Mouse (Mus musculus): ENCODE data around the gene Zswim3.
"Not testable (repeated sequence)": the region's sequence is repeated elsewhere in the genome, so short reads cannot be mapped to it uniquely, and the experiment has no call there.

The Zswim3 gene

GRCm38 (mm10) chr2:164781876-164782275 lies 23.0 kb upstream of the Zswim3 start:
- no peak for DNase-seq (ENCODE audit: low spot score)

DNA sequence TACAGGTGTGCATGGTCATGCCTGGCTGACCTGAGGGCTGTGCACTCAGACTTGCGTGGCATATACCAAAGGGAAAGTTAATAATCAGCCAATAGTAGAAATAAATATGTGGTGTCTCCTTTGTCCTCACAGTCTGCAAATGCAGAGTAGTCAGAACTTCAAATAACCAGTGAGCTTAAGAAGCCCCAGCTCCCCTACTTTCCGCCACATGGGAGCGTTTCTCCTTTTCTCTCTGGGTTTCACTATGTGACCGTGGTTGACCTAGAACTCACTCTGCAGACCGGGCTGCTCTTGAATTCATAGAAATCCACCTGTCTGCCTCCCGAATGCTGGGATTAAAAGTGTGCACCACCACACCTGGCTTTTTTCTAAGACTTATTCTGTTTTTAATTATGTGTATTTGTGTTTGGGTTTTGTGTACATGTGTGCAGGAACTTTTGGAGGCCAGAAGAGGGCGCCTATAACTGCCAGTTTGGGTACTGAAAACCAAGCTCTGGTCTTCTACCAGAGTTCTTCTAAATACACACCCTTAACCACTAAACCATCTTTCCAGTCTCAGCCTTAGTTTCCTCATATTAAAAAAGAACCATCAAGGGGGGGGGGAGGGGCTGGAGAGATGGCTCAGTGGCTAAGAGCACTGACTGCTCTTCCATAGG lies 20.8 kb upstream of the Zswim3 start:
- no peak for DNase-seq (ENCODE audit: low spot score)

GRCm38 (mm10) chr2:164784869-164785420 lies 20.0 kb upstream of the Zswim3 start:
- DNase-seq (ENCODE audit: low spot score): no peak

DNA sequence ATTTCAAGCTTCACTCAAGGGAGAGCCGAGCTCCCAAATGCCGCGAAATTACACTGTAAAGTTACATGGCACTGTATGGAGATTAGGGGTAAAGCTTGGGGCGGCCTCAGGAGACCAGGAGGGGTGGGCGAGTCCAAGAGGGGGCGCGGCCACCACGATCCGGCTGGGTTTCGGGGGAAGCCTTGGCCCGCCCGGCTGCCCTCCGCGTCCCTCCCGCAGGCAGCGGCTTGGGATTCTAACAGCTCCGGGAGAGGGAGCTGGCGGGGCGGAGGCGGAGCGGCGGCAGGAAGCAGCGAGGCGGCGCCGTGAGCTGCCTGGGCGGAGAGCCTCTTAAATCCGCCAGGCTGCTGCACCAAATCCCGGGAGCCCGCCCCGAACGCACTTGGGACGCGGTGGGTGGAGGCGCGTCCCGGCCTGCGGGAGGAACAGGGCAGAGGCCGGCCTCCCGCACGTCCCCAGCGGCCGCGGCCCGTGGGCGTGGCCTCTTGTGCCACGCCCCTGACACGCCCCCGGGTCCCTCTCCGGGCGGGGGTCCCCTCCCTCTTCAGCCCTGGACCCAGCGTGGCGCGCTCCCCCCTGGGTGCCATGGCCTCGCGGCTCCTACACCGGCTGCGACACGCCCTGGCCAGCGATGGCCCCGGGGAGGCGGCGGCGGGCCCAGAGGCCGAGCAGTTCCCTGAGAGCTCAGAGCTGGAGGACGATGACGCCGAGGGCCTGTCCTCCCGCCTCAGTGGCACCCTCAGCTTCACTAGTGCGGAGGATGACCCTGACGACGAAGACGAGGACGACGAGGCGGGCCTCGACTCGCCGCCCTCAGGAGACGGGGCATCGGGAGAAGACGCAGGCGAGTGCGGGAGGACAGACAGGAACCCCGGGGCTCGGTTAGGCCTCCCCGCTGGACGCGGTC lies 19.2 kb upstream of the Zswim3 start, which contains the start of gene Snx21:
Snx21 (plus strand) TSS at position 343 of the 907 bp plus-strand sequence.
- peak; percentile 83 for DNase-seq (ENCODE audit: low spot score)

GRCm38 (mm10) chr2:164786388-164786885 lies 18.5 kb upstream of the Zswim3 start:
- DNase-seq (ENCODE audit: low spot score): peak; percentile 42

- no peak for DNase-seq (ENCODE audit: low spot score)
These were observed 17.9 kb upstream of the Zswim3 start for GRCm38 (mm10) chr2:164787032-164787431.

- no peak for DNase-seq (ENCODE audit: low spot score)
These were observed 17.1 kb upstream of the Zswim3 start for GRCm38 (mm10) chr2:164787779-164788178.

DNA sequence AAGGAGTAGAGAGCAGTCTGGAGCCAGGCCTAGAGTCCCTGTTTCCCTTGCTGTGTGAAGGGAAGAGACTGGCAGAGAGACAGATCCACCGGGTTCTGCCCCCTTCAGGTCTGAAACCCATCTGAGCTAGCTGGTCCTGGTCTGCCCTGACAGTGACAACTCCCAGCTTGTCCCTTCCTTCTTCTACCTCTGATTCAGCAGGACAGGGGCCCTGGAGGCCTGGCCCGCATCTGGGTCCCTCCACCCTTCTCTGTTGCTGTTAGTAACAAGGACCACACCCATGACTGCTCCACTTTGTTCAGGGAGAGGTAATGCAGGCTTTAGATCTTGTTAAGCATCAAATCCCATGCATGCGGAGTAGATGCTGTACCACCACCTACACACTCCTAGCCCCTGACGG lies 16.5 kb upstream of the Zswim3 start:
- DNase-seq (ENCODE audit: low spot score): no peak

GRCm38 (mm10) chr2:164790451-164790850 lies 14.4 kb upstream of the Zswim3 start:
- DNase-seq (ENCODE audit: low spot score): no peak

GRCm38 (mm10) chr2:164791841-164792261 lies 13.0 kb upstream of the Zswim3 start:
- no peak for DNase-seq (ENCODE audit: low spot score)

- DNase-seq (ENCODE audit: low spot score): no peak
These were observed 12.3 kb upstream of the Zswim3 start for GRCm38 (mm10) chr2:164792400-164793190.

GRCm38 (mm10) chr2:164793236-164793635 lies 11.7 kb upstream of the Zswim3 start:
- DNase-seq (ENCODE audit: low spot score): peak; percentile 77

GRCm38 (mm10) chr2:164793772-164794171 lies 11.1 kb upstream of the Zswim3 start:
- DNase-seq (ENCODE audit: low spot score): peak; percentile 19

GRCm38 (mm10) chr2:164794293-164794692 lies 10.6 kb upstream of the Zswim3 start:
- DNase-seq (ENCODE audit: low spot score): peak; percentile 90

- DNase-seq (ENCODE audit: low spot score): no peak
These were observed 9.0 kb upstream of the Zswim3 start for GRCm38 (mm10) chr2:164795868-164796267.

DNA sequence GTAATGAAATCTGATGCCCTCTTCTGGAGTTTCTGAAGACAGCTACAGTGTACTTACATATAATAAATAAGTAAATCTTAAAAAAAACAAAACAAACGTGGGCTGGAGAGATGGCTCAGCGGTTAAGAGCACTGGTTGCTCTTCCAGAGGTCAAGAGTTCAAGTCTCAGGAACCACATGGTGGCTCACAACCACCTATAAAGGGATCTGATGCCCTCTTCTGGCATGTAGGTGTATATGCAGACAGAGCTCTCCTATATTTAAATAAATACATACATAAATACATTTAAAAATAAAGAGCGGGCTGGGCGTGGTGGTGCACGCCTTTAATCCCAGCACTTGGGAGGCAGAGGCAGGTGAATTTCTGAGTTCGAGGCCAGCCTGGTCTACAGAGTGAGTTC lies 6.3 kb upstream of the Zswim3 start:
- DNase-seq (ENCODE audit: low spot score): not testable (repeated sequence)

DNA sequence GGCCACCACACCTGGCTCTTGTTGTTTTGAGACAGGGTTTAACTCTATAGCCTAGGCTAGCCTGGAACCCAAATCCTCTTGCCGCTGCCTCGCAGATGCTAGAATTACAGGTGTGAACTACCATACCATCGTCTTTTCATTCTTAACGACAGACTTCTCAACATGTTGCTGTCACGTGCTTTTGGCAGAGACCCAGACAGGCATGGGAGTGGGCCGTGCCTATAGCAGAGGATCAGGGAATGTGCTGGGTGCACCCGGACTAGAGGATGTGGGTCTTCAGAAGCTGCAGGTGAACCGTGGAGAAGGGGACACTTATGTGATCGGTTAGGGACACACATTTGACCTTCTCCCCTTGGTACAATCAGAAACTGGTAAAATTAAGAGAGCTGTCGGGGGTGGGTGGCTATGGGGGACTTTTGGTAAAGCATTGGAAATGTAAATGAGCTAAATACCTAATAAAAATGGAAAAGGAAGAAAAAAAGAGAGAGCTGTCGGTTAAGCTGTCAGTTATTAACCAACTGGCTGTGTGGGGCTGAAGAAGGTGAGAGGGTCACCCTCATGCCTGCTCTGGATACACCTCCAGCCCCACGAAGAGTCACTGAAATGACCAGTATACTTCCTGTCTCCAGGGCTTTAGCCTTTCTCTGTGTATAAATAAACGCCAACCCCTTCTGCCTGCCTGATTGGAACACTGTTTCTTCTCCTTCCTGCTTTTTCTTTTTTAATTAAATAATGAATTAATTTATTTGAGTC lies 4.5 kb upstream of the Zswim3 start:
- no peak for DNase-seq (ENCODE audit: low spot score)

- no peak for DNase-seq (ENCODE audit: low spot score)
These were observed 1.5 kb upstream of the Zswim3 start for GRCm38 (mm10) chr2:164803201-164803920.

DNA sequence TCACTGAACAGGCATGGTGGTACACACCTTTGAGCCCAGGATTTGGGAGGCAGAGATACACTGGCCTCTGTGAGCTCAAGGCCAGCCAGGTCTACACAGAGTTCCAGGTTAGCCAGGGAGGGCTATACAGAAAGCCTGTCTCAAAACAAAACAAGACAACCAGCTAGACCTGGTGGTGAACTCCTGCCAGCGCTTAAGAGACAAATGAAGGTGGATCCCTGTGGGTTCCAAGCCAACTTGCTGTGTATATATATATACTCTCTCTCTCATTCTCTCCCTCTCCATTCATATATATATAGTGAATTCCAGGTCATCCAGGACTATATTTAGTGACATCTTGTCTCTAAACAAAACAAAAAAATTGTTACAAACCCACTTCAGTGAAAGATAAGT lies 981 bp upstream of the Zswim3 start:
- DNase-seq (ENCODE audit: low spot score): no peak

- no peak for DNase-seq (ENCODE audit: low spot score)
These were observed 427 bp downstream of the Zswim3 start for GRCm38 (mm10) chr2:164805332-164805718.

Measured in embryo, embryonic 10 days (tissue).